Mouse (Mus musculus) liver, embryonic 15.5 days (tissue): ENCODE results near the gene Mapre1. TPM values are rescaled to one million over a fixed set of nuclear protein-coding genes. Genes with fewer than 3 reads are reported as not detected.
"Not testable (repeated sequence)": the region's sequence is repeated elsewhere in the genome, so short reads cannot be mapped to it uniquely, and the experiment has no call there.

Experiments used
- ATAC-seq: fragments of 200-750 bp; cut with Nextera tagmentation; 2 replicates; pipeline ENCODE4 v1.8.0; 2017; ENCODE audit warnings: moderate number of reproducible peaks, mild to moderate bottlenecking, moderate library complexity; ENCODE audit not compliant: insufficient read depth
- H3K27ac ChIP-seq: fragments of 300-500 bp; sonication (generic); replicated peaks from 2 replicates; pipeline ENCODE4 v1.5.1; 2015; ENCODE audit warnings: mild to moderate bottlenecking, inconsistent platforms
- H3K27me3 ChIP-seq: fragments of 300-500 bp; sonication (generic); 2 replicates; pipeline ENCODE4 v1.6.1; 2015; ENCODE audit warnings: mild to moderate bottlenecking, inconsistent platforms
- H3K36me3 ChIP-seq: fragments of 300-500 bp; sonication (generic); replicated peaks from 2 replicates; pipeline ENCODE4 v1.6.1; 2015; ENCODE audit warnings: moderate library complexity, mild to moderate bottlenecking, inconsistent platforms
- H3K4me1 ChIP-seq: fragments of 300-500 bp; sonication (generic); replicated peaks from 2 replicates; pipeline ENCODE4 v1.6.1; 2015; ENCODE audit warnings: inconsistent platforms
- H3K4me2 ChIP-seq: fragments of 300-500 bp; sonication (generic); 2 replicates; pipeline ENCODE4 v1.6.1; 2015; ENCODE audit warnings: moderate library complexity, mild to moderate bottlenecking, inconsistent platforms
- H3K4me3 ChIP-seq: fragments of 300-500 bp; sonication (generic); replicated peaks from 2 replicates; pipeline ENCODE4 v1.5.1; 2015; ENCODE audit warnings: mild to moderate bottlenecking, inconsistent platforms
- H3K9ac ChIP-seq: fragments of 300-500 bp; sonication (generic); 2 replicates; pipeline ENCODE4 v1.6.1; 2015; ENCODE audit warnings: moderate library complexity, mild to moderate bottlenecking, inconsistent platforms
- H3K9me3 ChIP-seq: fragments of 300-500 bp; sonication (generic); replicated peaks from 2 replicates; pipeline ENCODE4 v1.6.1; 2016; ENCODE audit warnings: inconsistent platforms
- WGBS: fragments of 180-500 bp; shearing (Covaris S2); methylation state at CpG from one replicate; pipeline ENCODE4 v1.1.7; 2015; ENCODE audit warnings: mixed read lengths; ENCODE audit not compliant: insufficient replicate concordance; 5-methylcytosine and 5-hydroxymethylcytosine counted together
- polyA plus RNA-seq: library from polyadenylated mRNA; unstranded; fragments of >200 nt; fragmentation: Nextera tagmentation; extraction: Ambion mirVana; gene quantifications from 2 replicates; pipeline ENCODE4 v1.2.1, GENCODE M21; 2015

The Mapre1 gene
- polyA plus RNA-seq, 1 experiment from 2014 or later = 111 TPM

DNA sequence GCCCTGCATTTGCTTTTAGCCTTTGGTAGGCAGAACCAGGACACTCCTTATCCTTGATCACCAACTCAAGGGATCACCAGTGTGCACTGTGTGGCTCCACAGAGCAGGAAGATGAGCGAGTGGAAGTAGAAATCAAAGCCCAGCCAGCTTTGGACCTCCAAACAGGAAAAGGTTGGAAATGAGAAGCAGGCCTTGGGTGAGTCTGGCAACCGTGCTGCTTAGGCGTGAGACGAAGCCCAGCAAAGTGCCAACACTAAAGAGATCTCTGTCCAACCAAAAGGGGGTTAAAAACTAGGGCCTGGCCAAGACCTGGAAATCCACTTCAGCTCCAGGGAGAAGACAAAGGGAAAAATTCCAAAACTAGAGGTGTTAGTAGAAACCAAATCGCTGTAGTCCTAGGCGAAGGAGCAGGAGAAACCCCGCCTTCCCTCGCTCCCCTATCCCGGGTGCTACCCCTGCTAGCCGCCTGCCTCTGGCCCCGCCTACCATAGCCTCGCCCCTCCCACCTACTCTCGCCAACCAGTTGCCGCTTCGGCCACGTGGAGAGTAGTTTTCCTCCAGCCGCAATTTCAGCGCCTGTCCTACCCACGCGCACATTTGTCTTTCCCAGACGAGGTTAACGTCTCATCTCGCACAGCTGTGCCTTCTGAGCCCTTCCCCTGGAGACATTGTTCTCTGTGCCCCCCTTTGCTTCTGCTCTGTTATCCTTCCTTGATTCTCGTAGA, 37.7 kb downstream of the Mapre1 start:
- H3K36me3 ChIP-seq = 0 out of 2 replicates have a peak, but pooled peaks cover under 1% of the 10 kb centered on the region
- peak overlapping the region; percentile 89 for H3K4me2 ChIP-seq
- peak overlapping the region; percentile 51 for H3K4me3 ChIP-seq
- ATAC-seq = peak; percentile 84
- no peaks in the 10 kb centered on the region for H3K9me3 ChIP-seq
- H3K27ac ChIP-seq = peak overlapping the region; percentile 39; the same call in 1 of the 2 replicates
- 11% methylated on average over 24 of the region's 24 CpGs for WGBS
- H3K4me1 ChIP-seq = peaks cover 40% of the 10 kb centered on the region
- H3K27me3 ChIP-seq = no peaks in the 10 kb centered on the region
- peak overlapping the region; percentile 44 for H3K9ac ChIP-seq

DNA sequence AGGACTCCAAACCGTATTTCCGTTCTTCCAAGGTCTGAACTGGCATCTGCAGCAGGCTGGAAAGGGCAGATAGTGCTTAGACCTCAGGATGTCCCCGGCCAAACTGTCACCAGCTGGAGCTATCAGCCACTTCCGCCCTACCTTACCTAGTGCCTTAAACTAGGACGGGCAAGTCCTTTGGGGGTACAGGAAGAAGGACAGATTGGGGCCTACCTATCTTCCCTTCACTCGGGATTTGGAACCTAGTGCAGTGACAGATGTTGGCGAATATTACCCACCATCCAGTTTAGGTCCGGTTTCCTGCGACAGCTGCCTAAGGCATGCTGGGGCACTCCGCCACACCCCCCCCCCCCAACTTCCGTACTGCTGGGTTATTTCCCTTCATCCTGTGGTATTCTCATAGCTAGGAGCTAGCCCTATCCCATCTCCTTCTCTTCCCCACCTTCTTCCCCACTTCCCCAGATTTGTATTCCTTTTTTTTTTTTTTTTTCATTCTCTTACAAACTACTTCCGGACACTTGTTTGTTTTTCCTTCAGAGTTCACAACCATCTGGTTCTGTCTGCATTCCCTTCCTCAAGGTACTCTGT, 38.4 kb downstream of the Mapre1 start, which contains the start of gene Efcab8:
Gene Efcab8 (plus strand): TSS at position 538 of the 588 bp plus-strand sequence.
- peak within 1 kb of the TSS; percentile 39; the same call in 1 of the 2 replicates for H3K27ac ChIP-seq
- peak within 1 kb of the TSS; percentile 51 for H3K4me3 ChIP-seq
- no peaks in the 10 kb centered on the region for H3K9me3 ChIP-seq
- 11% methylated on average over 12 of the region's 12 CpGs for WGBS
- H3K27me3 ChIP-seq = no peaks in the 10 kb centered on the region
- peaks cover 40% of the 10 kb centered on the region for H3K4me1 ChIP-seq
- H3K9ac ChIP-seq = peak within 1 kb of the TSS; percentile 44
- H3K36me3 ChIP-seq = no peaks in the 10 kb centered on the region
- peak within 1 kb of the TSS; percentile 89 for H3K4me2 ChIP-seq
- peak; percentile 60 for ATAC-seq

DNA sequence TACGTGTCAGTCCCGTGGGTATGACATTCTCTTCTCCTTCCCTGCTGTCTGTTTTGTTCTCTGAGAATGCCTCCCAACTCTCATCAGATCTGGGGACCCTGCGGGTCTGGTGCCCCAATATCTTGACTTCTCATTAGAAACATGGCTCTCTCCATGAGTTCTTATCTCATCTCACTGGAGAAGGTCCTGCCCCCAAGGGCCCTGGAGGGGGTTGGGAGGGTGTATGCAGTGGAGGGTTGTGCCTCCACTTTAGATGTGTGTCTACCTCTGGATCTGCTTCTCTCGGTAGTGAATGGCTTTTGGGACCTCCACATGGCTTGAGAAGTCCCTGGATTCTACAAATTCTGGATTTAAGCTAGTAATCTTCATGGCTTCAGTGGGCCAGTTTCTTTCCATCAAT, 40.1 kb downstream of the Mapre1 start:
- Histone ChIP-seq H3K27ac (no peak overlapping the region), H3K4me2 (no peak overlapping the region), H3K36me3 (no peaks in the 10 kb centered on the region), H3K4me3 (no peak overlapping the region), H3K27me3 (no peaks in the 10 kb centered on the region), H3K9me3 (no peaks in the 10 kb centered on the region), H3K4me1 (peaks cover 40% of the 10 kb centered on the region), H3K9ac (no peak overlapping the region)
- WGBS = 48% methylated on average over 4 of the region's 4 CpGs
- no peak for ATAC-seq

DNA sequence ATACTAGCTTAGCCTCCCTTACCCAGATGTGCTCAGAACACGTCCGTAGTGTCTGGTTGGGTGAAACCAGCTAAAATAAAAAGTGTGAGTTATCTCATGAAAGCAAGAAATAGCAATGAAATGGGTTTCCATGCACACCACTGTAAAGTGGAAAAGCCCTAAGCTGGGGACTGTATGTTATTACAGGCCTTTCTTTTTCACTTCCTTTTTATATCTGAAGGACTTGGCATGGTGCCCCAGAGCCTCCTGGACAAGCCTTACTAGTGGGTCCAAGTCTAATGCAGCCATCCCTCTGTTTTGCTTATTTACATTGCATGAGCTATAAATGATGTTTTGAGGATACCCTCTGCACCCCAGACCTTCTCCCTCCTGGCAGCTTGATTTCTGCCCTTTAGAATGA, 43.6 kb downstream of the Mapre1 start:
- Histone ChIP-seq H3K4me2 (no peak overlapping the region), H3K9me3 (no peaks in the 10 kb centered on the region), H3K27ac (no peak overlapping the region), H3K27me3 (no peaks in the 10 kb centered on the region; the same call in 1 of the 2 replicates), H3K4me1 (peaks cover 26% of the 10 kb centered on the region), H3K4me3 (no peak overlapping the region), H3K36me3 (no peaks in the 10 kb centered on the region), H3K9ac (no peak overlapping the region)
- WGBS = 72% methylated on average over 2 of the region's 2 CpGs
- ATAC-seq = no peak

DNA sequence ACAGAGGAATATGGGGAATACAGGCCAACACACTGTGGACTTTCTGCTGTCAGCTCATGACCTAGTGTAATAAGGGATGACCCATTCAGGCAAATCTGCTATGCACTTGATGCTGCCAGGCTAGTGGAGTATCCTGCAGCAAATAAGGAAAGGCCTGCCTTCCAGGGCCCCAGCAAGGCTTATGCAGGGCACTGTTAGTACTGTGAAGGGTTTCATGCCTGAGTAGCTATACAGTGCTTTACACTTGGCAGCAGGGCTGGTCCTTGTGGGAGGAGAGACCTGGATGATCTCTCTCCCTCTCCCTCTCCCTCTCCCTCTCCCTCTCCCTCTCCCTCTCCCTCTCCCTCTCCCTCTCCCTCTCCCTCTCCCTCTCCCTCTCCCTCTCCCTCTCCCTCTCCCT, 52.3 kb downstream of the Mapre1 start:
- H3K27me3 ChIP-seq = no peaks in the 10 kb centered on the region; the same call in 1 of the 2 replicates
- H3K4me1 ChIP-seq = no peaks in the 10 kb centered on the region
- H3K36me3 ChIP-seq = no peaks in the 10 kb centered on the region
- H3K4me3 ChIP-seq = no peak overlapping the region
- no peaks in the 10 kb centered on the region for H3K9me3 ChIP-seq
- ATAC-seq = no peak
- no peak overlapping the region for H3K27ac ChIP-seq
- H3K9ac ChIP-seq = no peak overlapping the region
- H3K4me2 ChIP-seq = no peak overlapping the region

- Histone ChIP-seq H3K27ac (no peak overlapping the region), H3K4me2 (no peak overlapping the region), H3K4me1 (no peaks in the 10 kb centered on the region), H3K9me3 (no peaks in the 10 kb centered on the region), H3K27me3 (no peaks in the 10 kb centered on the region), H3K4me3 (no peak overlapping the region), H3K36me3 (no peaks in the 10 kb centered on the region), H3K9ac (no peak overlapping the region)
- 43% methylated on average over 5 of the region's 5 CpGs for WGBS
- no peak for ATAC-seq
These were observed 54.0 kb downstream of the Mapre1 start for GRCm38 (mm10) chr2:153795090-153795489.

GRCm38 (mm10) chr2:153807464-153807863, 66.4 kb downstream of the Mapre1 start:
- H3K9ac ChIP-seq, H3K9me3 ChIP-seq, H3K4me2 ChIP-seq, H3K4me1 ChIP-seq, ATAC-seq, H3K4me3 ChIP-seq, H3K36me3 ChIP-seq, H3K27me3 ChIP-seq, H3K27ac ChIP-seq: not testable (repeated sequence)

DNA sequence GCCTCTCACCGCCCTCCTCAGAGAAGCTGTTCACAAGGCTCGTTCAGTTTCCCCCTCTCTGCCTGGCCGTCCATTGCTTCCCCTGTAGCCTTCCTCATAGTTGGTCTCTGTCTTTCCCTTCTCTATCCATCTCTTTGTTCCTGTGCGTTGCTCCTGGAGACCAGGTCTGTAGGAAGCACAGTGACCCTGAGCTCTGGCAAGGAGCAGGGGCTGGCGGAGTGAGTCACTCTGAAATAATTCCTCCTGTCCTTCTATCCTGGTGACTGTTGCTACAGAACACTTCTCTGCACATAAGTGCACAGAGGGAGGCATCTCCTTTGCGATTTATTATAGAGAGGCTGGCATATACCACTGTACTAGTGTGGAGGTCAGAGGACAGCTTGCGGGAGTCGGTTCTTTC, 67.1 kb downstream of the Mapre1 start:
- Histone ChIP-seq H3K4me3 (no peak overlapping the region), H3K27me3 (no peaks in the 10 kb centered on the region), H3K9ac (no peak overlapping the region), H3K4me2 (no peak overlapping the region), H3K4me1 (no peaks in the 10 kb centered on the region), H3K9me3 (no peaks in the 10 kb centered on the region), H3K27ac (no peak overlapping the region), H3K36me3 (no peaks in the 10 kb centered on the region)
- no peak for ATAC-seq
- WGBS = 65% methylated on average over 8 of the region's 8 CpGs

DNA sequence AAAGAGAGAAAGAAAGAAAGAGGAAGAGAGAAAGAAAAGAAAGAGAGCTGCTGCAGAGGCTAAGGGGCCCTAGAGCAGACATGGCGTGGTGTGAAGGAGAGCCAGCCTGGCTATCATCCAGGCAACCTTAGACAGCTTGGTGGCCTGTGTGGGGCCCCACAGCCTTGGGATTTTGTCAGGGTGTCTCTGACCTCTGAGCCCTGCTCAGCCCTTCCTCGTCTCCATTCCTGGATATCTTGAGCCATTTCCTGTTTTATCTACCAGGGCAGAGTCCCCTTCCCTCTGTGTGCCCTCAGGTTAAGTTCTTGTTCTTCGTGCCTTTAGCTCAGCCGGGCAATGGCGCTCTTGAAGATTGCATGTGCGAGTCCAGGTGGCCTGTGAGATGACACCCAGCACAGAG, 67.8 kb downstream of the Mapre1 start:
- H3K9ac ChIP-seq = no peak overlapping the region
- no peaks in the 10 kb centered on the region for H3K4me1 ChIP-seq
- H3K36me3 ChIP-seq = no peaks in the 10 kb centered on the region
- no peak overlapping the region for H3K27ac ChIP-seq
- H3K4me3 ChIP-seq = no peak overlapping the region
- no peak for ATAC-seq
- WGBS = 58% methylated on average over 6 of the region's 6 CpGs
- no peak overlapping the region for H3K4me2 ChIP-seq
- no peaks in the 10 kb centered on the region for H3K27me3 ChIP-seq
- no peaks in the 10 kb centered on the region for H3K9me3 ChIP-seq

GRCm38 (mm10) chr2:153809921-153810320, 68.8 kb downstream of the Mapre1 start:
- no peaks in the 10 kb centered on the region for H3K27me3 ChIP-seq
- no peak overlapping the region for H3K9ac ChIP-seq
- no peaks in the 10 kb centered on the region for H3K36me3 ChIP-seq
- WGBS = 41% methylated on average over 3 of the region's 3 CpGs
- H3K9me3 ChIP-seq = no peaks in the 10 kb centered on the region
- ATAC-seq = no peak
- no peak overlapping the region for H3K4me2 ChIP-seq
- no peak overlapping the region for H3K27ac ChIP-seq
- no peaks in the 10 kb centered on the region for H3K4me1 ChIP-seq
- no peak overlapping the region for H3K4me3 ChIP-seq

GRCm38 (mm10) chr2:153822005-153822543, 81.0 kb downstream of the Mapre1 start:
- no peak overlapping the region for H3K4me3 ChIP-seq
- no peak overlapping the region for H3K27ac ChIP-seq
- WGBS = 41% methylated on average over 2 of the region's 2 CpGs
- no peaks in the 10 kb centered on the region for H3K4me1 ChIP-seq
- no peaks in the 10 kb centered on the region for H3K9me3 ChIP-seq
- H3K4me2 ChIP-seq = no peak overlapping the region
- no peak for ATAC-seq
- H3K27me3 ChIP-seq = 0 out of 2 replicates have a peak, but pooled peaks cover 4% of the 10 kb centered on the region
- no peak overlapping the region for H3K9ac ChIP-seq
- no peaks in the 10 kb centered on the region for H3K36me3 ChIP-seq
